Mouse (Mus musculus): Measurements from ENCODE around the gene Ubd.

- no peak for TF ChIP-seq CTCF (IDR thresholded peaks at IDR 0.05; ENCODE audit: borderline replicate concordance, control insufficient read depth, extremely low read depth, insufficient read depth, low read length, poor library complexity)
- TF ChIP-seq POLR2A (IDR thresholded peaks at IDR 0.05; ENCODE audit: control insufficient read depth, extremely low read depth, insufficient read depth, low read length, poor library complexity) = no peak
Measured at GRCm38 (mm10) chr17:37193032-37193431, 660 bp upstream of the Ubd start.

Data from thymus, adult 2 months (tissue).